Mouse (Mus musculus) midbrain, embryonic 13.5 days (tissue): ENCODE results near the gene Meioc. TPM values are rescaled to one million over a fixed set of nuclear protein-coding genes. Genes with fewer than 3 reads are reported as not detected.
"Not testable (repeated sequence)": the region's sequence is repeated elsewhere in the genome, so short reads cannot be mapped to it uniquely, and the experiment has no call there.

Experiments
- ATAC-seq: fragments of 200-750 bp; cut with Nextera tagmentation; 2 replicates; pipeline ENCODE4 v1.8.0; 2017; ENCODE audit warnings: mild to moderate bottlenecking, moderate TSS enrichment, moderate library complexity
- H3K27ac ChIP-seq: fragments of 300-500 bp; sonication (generic); 2 replicates; pipeline ENCODE4 v1.5.1; 2015; ENCODE audit warnings: inconsistent platforms, mild to moderate bottlenecking, moderate library complexity
- H3K27me3 ChIP-seq: fragments of 300-500 bp; sonication (generic); 2 replicates; pipeline ENCODE4 v1.6.1; 2015; ENCODE audit warnings: mild to moderate bottlenecking, inconsistent platforms
- H3K36me3 ChIP-seq: fragments of 300-500 bp; sonication (generic); 2 replicates; pipeline ENCODE4 v1.6.1; 2015; ENCODE audit warnings: mild to moderate bottlenecking, inconsistent platforms
- H3K4me1 ChIP-seq: fragments of 300-500 bp; sonication (generic); replicated peaks from 2 replicates; pipeline ENCODE4 v1.6.1; 2015; ENCODE audit warnings: inconsistent platforms
- H3K4me2 ChIP-seq: fragments of 300-500 bp; sonication (generic); replicated peaks from 2 replicates; pipeline ENCODE4 v1.6.1; 2015; ENCODE audit warnings: moderate library complexity, mild to moderate bottlenecking, inconsistent platforms
- H3K4me3 ChIP-seq: fragments of 300-500 bp; sonication (generic); replicated peaks from 2 replicates; pipeline ENCODE4 v1.5.1; 2015; ENCODE audit warnings: mild to moderate bottlenecking, inconsistent platforms
- H3K9ac ChIP-seq: fragments of 300-500 bp; sonication (generic); replicated peaks from 2 replicates; pipeline ENCODE4 v1.6.1; 2015; ENCODE audit warnings: mild to moderate bottlenecking, inconsistent platforms
- H3K9me3 ChIP-seq: fragments of 300-500 bp; sonication (generic); 2 replicates; pipeline ENCODE4 v1.6.1; 2016; ENCODE audit warnings: mild to moderate bottlenecking, inconsistent platforms
- WGBS: fragments of 180-500 bp; shearing (Covaris S2); methylation state at CpG from one replicate; pipeline ENCODE4 v1.1.7; 2015; 5-methylcytosine and 5-hydroxymethylcytosine counted together
- polyA plus RNA-seq: library from polyadenylated mRNA; unstranded; fragments of >200 nt; fragmentation: Nextera tagmentation; extraction: Ambion mirVana; gene quantifications from 2 replicates; pipeline ENCODE4 v1.2.1, GENCODE M21; 2015

Meioc gene
- polyA plus RNA-seq, 1 experiment from 2014 or later, result 0.05 TPM

GRCm38 (mm10) chr11:102697338-102698017 is 34.0 kb downstream of the Meioc start, which contains the start of gene Ccdc43:
Gene Ccdc43, minus strand, starts transcription at chr11:102697782.
- Histone ChIP-seq H3K9me3 (no peaks in the 10 kb centered on the region), H3K4me2 (peak within 1 kb of the TSS; percentile 90), H3K4me3 (peak within 1 kb of the TSS; percentile 77), H3K27me3 (no peaks in the 10 kb centered on the region), H3K27ac (peak within 1 kb of the TSS; percentile 59), H3K9ac (peak within 1 kb of the TSS; percentile 87), H3K4me1 (peaks cover 20% of the 10 kb centered on the region), H3K36me3 (peaks cover 5% of the 10 kb centered on the region)
- WGBS, result under 1% methylated on average over 45 of the region's 49 CpGs
- ATAC-seq, result peak; percentile 99

GRCm38 (mm10) chr11:102698018-102698476 is 34.5 kb downstream of the Meioc start:
- 26% methylated on average over 9 of the region's 9 CpGs for WGBS
- Histone ChIP-seq H3K4me3 (peak overlapping the region; percentile 77), H3K9ac (peak overlapping the region; percentile 87), H3K27me3 (no peaks in the 10 kb centered on the region), H3K4me1 (peaks cover 20% of the 10 kb centered on the region), H3K36me3 (peaks cover 5% of the 10 kb centered on the region), H3K4me2 (peak overlapping the region; percentile 90), H3K27ac (peak overlapping the region; percentile 59), H3K9me3 (no peaks in the 10 kb centered on the region)
- 0 out of 2 replicates have a peak, but pooled peaks have one; percentile 12 for ATAC-seq

- not testable (repeated sequence) for H3K9me3 ChIP-seq, H3K27me3 ChIP-seq, ATAC-seq, H3K27ac ChIP-seq, H3K4me3 ChIP-seq, H3K9ac ChIP-seq, H3K36me3 ChIP-seq, H3K4me2 ChIP-seq, H3K4me1 ChIP-seq
- 93% methylated on average over 6 of the region's 6 CpGs for WGBS
Measured at GRCm38 (mm10) chr11:102702206-102702605, 38.7 kb downstream of the Meioc start.

- no peak overlapping the region for H3K4me3 ChIP-seq
- H3K27ac ChIP-seq, result no peak overlapping the region
- H3K9me3 ChIP-seq, result no peaks in the 10 kb centered on the region
- ATAC-seq, result no peak
- H3K27me3 ChIP-seq, result no peaks in the 10 kb centered on the region
- WGBS, result 93% methylated on average over 4 of the region's 4 CpGs
- H3K4me1 ChIP-seq, result no peaks in the 10 kb centered on the region
- no peak overlapping the region for H3K9ac ChIP-seq
- H3K4me2 ChIP-seq, result no peak overlapping the region
- H3K36me3 ChIP-seq, result no peaks in the 10 kb centered on the region
Measured at GRCm38 (mm10) chr11:102712411-102712810, 48.9 kb downstream of the Meioc start.

- H3K27me3 ChIP-seq, H3K4me3 ChIP-seq, H3K27ac ChIP-seq, H3K4me1 ChIP-seq, H3K4me2 ChIP-seq, H3K9me3 ChIP-seq, H3K36me3 ChIP-seq, H3K9ac ChIP-seq, ATAC-seq: not testable (repeated sequence)
- WGBS, result 83% methylated on average over 2 of the region's 2 CpGs
Measured at GRCm38 (mm10) chr11:102714578-102714977, 51.1 kb downstream of the Meioc start.

- ATAC-seq, result no peak
- H3K27me3 ChIP-seq, result no peaks in the 10 kb centered on the region
- no peak overlapping the region for H3K4me2 ChIP-seq
- no peak overlapping the region for H3K9ac ChIP-seq
- H3K27ac ChIP-seq, result no peak overlapping the region
- H3K36me3 ChIP-seq, result no peaks in the 10 kb centered on the region
- H3K9me3 ChIP-seq, result no peaks in the 10 kb centered on the region
- 83% methylated on average over 7 of the region's 7 CpGs for WGBS
- no peaks in the 10 kb centered on the region for H3K4me1 ChIP-seq
- H3K4me3 ChIP-seq, result no peak overlapping the region
Measured at GRCm38 (mm10) chr11:102716135-102716534, 52.6 kb downstream of the Meioc start.

GRCm38 (mm10) chr11:102725574-102725973 is 62.1 kb downstream of the Meioc start:
- Histone ChIP-seq H3K4me1 (no peaks in the 10 kb centered on the region), H3K9me3 (no peaks in the 10 kb centered on the region), H3K36me3 (no peaks in the 10 kb centered on the region), H3K4me2 (no peak overlapping the region), H3K4me3 (no peak overlapping the region), H3K9ac (no peak overlapping the region), H3K27me3 (no peaks in the 10 kb centered on the region), H3K27ac (no peak overlapping the region)
- ATAC-seq, result no peak
- 40% methylated on average over 3 of the region's 3 CpGs for WGBS

- Histone ChIP-seq H3K36me3 (no peaks in the 10 kb centered on the region), H3K27ac (no peak overlapping the region), H3K9ac (no peak overlapping the region), H3K4me2 (no peak overlapping the region), H3K27me3 (no peaks in the 10 kb centered on the region), H3K9me3 (no peaks in the 10 kb centered on the region), H3K4me1 (no peaks in the 10 kb centered on the region), H3K4me3 (no peak overlapping the region)
- ATAC-seq, result no peak
- 32% methylated on average over 7 of the region's 7 CpGs for WGBS
Measured at GRCm38 (mm10) chr11:102728614-102729013, 65.1 kb downstream of the Meioc start.

- H3K27me3 ChIP-seq, result no peaks in the 10 kb centered on the region
- H3K4me1 ChIP-seq, result no peaks in the 10 kb centered on the region
- no peaks in the 10 kb centered on the region for H3K9me3 ChIP-seq
- no peaks in the 10 kb centered on the region for H3K36me3 ChIP-seq
- WGBS, result 88% methylated on average over 3 of the region's 3 CpGs
- ATAC-seq, result no peak
- no peak overlapping the region for H3K4me3 ChIP-seq
- no peak overlapping the region for H3K9ac ChIP-seq
- H3K4me2 ChIP-seq, result no peak overlapping the region
- H3K27ac ChIP-seq, result no peak overlapping the region
Measured at GRCm38 (mm10) chr11:102729835-102730234, 66.3 kb downstream of the Meioc start.

- 89% methylated on average over 6 of the region's 6 CpGs for WGBS
- Histone ChIP-seq H3K36me3 (no peaks in the 10 kb centered on the region), H3K9me3 (no peaks in the 10 kb centered on the region), H3K27ac (no peak overlapping the region), H3K9ac (no peak overlapping the region), H3K27me3 (no peaks in the 10 kb centered on the region), H3K4me3 (no peak overlapping the region), H3K4me1 (no peaks in the 10 kb centered on the region), H3K4me2 (no peak overlapping the region)
- no peak for ATAC-seq
Measured at GRCm38 (mm10) chr11:102731366-102731765, 67.8 kb downstream of the Meioc start.
